Mouse (Mus musculus) frontal cortex, postnatal 36 days (tissue): Measurements from ENCODE around the gene Jarid2.
A peak's percentile ranks its signal among the peaks of the same experiment; 100 is the strongest.
"Not testable (repeated sequence)": the region's sequence is repeated elsewhere in the genome, so short reads cannot be mapped to it uniquely, and the experiment has no call there.

ENCODE experiments used
- DNase-seq, 2 experiments: peaks; one replicate each; pipeline ENCODE4 v3.0.0; 2022; ENCODE audit warnings: low spot score in 2 of 2

Gene Jarid2

DNA sequence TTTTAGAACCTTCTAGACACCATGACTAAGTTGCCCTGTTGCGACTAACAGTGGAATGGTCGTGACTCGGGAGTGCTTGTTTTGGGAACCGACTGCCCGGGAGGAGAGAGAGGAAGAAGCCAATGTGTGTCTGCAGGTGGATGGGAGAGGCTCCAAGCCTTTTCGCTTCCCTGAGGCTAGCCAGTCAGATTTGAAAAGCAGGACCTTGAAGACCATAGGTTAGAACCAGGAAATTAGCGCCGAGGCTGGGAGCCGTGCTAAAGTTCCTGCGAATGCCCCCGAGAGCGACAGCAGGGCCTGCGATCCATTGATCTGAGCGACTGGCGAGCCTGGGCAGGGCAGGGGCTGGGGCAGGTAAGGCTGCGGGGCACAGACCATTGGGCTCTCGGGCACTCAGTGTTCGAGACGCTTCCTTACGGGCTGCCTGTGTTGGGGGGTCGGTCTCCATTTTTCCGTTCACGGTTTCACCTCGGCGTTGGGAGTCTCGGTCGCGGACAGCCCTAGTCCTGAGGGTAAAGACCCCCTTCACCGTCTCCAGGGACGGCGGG, at the start of gene Jarid2:
Jarid2 (plus strand) TSS at position 51 of the 548 bp plus-strand sequence.
- peak in 1 of 2 experiments; percentile 34 for DNase-seq

DNA sequence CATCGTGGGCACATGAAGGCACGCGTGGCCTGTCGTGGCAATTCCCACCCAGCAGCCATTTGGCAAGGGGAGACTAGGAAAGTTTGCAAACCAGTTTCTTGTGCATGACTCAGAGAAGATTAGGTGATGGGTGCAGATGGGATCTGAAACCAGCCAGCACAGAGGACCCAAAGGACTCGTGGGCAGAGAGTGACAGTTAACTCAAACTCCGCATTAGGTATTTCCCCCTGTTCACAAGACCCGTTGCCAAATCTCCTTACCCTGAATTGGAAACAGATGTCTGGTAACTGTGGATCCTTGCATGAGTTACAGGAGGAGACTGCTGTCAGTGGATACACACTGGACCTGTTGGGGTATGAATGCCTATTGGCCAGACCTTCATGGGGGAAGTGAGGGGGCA, 48.2 kb upstream of the Jarid2 start:
- no peak for DNase-seq

DNA sequence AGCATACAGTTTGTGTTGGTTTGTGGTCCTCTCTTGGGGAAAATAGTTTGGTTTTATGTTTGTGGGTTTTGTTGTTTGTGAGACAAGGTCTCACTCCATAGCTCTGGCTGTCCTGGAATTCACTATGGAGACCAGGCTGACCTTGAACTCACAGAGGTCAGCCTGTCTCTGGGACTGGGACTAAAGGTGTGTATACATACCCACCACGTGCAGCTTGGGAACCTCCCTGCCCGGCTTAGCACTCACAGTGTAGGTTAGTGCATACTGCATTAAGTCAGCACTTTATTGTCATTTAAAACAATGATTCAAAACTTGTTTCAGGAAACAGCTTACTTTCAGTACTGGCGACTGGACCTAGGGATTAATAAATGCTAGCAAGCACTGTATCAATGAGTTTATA, 41.1 kb upstream of the Jarid2 start:
- no peak for DNase-seq

DNA sequence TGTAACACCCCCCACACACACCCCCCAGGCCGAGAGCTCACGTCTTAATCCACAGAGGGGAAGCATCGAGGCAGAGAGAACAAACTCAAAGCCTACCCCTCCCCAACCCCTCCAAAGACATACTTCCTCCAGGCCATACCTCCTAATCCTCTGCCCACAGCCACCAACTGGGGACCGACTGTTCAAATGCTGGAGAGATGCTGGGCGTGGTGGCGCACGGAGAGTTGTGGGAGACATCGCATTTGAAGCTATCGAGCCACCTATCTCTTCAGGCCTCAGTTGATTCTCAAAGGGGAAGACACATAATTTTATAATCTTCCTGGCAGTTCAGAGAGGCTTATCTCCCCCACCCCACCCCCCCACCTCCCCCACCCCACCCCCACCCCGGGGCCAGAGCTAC, 31.6 kb upstream of the Jarid2 start:
- DNase-seq = no peak

DNA sequence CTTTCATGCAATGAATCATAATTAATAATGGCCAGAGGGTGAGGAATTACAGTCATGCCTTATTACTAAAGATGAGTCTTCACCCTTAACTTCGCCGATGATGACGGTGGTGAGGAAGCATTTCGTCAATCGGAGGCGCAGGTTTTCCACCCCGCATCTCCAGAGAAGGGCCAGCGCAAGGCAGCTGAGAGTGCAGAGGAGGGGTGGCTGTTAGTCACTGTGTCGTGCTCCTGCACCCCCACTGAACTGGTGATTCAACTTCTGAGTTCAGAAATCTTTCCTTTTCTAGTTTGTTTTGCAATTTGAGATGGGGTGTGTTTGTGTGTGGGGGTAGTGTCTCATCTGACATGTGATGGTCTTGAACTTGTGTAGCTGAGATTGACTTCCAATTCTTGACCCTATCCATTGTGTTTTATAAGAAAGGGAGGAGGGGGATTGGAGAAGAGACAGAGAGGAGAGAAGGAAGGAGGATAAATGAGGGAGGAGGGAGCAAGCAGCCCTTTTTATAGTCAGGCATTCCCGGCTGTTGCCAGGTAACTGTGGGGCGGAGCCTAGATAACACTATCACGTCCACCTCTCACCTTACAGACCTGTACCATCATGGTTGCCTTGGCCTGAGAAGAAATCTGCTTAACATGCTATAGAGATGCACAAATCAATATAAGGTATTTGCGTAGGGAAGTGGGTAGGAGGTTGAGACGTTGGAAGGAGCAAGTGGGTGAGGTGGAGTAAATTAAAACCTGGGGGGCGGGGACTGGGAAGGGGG, 25.1 kb upstream of the Jarid2 start:
- no peak for DNase-seq

DNA sequence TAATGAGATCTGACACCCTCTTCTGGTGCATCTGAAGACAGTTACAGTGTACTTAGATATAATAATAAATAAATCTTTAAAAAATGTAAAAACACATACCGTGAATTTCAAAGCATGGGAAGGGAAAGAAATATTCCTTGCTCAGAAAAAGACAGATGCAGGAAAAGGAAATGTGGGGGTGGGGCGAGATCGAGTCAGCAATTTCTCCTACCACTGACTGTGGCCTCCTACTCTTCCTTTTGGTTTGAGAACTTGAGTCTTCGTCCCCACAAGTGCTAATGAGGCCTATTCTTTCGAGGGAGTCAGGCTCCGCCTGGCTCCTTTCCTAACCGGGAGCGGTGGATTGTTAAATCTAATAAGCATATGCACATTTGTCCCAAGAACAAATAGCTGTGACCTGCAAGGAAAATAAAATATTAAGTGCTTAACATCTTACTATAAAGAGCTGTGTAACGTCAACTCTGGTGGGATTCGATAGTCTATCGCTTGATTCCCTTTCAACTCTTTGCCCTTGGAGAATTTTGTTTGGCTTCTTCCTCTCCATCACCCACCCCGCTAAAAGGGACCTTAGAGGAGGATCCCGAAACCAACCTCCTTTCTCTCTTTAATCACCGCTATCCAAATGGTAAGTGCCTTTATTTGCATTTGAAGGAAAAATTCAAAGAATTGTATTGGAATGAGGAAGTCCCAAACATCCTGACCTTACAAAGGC, 24.1 kb upstream of the Jarid2 start:
- peak; percentile 19 to 29 for DNase-seq

DNA sequence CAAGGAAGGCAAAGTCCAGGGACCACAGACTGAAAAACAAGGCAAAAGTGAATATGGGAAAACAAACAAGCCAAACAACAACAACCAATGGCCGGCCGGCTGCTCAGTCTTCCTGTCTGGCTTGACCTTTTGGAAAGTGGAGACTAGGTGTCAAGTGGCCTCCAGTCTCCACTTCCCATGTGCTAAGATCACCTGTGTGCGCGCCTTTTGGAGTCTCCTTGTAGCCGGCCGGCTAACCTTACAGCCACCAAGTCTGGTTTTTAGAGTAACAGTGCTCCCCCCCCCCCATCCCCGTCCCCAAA, 23.6 kb upstream of the Jarid2 start:
- no peak for DNase-seq

DNA sequence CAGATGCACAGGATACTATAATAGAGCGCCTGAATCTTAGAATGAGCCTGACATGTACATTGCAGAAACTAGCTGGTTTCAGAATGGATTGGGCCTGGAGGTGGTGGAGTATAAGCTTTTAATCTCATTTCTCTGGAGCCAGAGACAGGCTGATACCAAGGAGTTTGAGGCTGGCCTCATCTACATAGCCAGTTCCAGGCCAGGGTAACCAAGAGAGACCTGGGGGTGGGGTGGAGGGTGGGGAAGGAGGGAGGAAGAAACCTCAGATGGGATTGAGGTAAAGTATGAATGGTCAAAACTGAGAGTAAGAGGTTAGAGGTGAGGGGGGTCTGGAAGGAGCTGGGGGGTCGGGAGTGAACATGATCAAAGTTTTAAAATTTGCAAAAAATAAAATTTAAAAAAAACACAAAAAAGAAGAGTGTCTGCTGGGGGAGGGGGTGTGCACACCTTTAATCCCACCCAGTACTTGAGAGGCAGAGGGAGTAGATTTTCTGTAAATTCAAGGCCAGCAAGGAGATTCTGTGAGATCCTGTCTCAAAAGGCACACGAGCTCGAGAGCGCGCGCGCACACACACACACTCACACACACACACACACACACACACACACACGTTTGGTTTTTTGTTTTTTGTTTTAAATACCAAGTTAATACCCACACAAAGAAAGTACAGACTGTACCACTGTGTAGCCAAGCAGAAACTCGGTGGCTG, 22.9 kb upstream of the Jarid2 start:
- DNase-seq = no peak

DNA sequence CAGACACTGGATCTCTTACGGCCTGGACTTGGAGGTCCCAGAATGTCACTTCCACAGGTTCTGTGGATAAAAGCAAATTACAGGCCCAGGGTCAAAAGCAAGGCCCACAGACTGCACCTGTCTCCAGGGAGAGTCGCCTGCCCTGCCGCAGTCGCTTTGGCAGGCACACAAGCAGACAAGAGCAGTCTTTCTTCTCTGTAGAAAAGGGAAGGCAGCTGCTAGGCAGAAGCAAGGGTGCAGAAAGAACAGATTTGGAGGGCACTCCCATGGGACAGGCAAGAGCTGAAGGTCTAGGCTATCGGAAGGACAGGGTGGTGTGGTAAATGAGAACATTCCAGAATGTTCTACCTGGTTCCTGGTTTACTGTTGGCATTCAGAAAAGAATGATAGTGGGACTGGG, 22.1 kb upstream of the Jarid2 start:
- DNase-seq = no peak

DNA sequence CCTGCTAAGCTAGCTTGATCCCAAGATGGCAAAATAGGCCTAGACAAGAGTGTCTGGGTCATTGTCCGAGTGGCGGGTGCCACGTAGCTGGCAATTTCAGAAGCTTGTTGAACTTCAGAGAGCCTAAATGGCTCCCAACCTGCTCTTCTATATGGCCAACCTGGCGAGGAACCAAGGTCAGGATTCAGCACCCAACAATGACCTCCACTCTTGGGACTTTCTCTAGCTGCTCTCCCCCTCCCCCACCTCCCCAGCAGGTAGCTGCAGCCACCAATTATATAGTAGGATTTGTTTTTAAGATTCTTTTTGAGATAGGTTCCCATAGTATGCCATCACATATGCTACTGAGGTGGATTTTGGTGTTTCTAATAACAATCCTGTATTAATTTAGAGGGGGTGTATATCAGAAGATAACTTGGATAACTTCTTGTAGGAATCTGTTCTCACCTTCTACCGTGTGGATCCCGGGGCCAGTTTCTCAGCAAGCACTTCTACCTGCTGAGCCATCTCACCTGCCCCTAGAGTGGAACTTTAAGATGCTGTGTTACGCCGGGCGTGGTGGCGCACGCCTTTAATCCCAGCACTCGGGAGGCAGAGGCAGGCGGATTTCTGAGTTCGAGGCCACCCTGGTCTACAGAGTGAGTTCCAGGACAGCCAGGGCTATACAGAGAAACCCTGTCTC, 20.8 kb upstream of the Jarid2 start:
- no peak for DNase-seq

DNA sequence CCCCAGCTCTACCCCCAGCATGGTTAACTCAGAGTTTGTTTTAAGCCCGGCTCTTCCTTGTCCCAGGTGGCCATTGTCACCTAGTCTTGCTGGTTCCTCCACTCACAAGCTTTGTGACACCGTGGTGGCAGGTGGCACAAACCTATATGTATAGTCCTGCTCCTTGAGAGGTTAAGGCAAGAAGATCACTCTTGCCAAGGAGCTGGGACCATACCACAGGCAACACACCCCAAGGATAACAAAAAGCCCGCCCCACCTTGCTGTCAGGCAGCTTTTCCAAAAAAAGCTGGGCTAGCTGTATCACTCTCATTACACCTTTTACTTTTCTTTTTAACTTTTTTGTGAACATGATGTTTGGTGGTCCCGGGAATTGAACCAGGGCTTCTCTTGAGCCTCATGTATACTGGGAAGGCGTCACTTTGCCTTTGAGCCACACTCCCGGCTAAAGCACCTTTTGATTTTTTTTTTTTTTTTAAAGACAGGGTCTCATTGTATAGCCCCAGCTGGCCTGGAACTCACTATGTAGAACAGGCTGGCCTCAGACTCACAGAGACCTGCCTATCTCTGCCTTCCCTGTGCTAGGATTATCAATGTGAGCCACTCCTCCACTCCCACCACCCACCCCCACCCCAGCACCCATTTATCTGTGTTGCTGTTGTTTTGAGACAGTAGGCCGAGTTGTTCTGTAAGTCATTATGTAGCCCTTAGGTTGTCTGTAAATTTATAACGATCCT, 19.4 kb upstream of the Jarid2 start:
- no peak for DNase-seq

DNA sequence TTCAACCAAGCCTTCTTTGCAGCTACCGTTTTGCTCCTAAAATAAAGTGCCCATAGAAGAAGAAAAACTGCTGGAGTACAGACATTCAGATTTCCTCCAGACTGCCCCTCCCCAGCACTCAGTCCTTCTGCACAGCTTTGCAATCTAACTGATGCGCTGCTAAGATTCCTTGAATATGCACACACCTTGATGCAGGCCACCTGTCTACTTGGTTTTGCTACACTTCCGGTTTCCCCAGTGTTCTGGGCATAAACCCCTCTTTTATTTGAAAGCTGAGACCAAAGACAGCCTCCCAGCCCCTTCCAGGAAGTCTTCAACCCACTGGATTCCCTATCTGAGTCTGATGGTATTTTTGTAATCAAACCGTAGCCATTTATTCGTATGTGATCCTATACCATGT, 18.2 kb upstream of the Jarid2 start:
- DNase-seq = no peak

DNA sequence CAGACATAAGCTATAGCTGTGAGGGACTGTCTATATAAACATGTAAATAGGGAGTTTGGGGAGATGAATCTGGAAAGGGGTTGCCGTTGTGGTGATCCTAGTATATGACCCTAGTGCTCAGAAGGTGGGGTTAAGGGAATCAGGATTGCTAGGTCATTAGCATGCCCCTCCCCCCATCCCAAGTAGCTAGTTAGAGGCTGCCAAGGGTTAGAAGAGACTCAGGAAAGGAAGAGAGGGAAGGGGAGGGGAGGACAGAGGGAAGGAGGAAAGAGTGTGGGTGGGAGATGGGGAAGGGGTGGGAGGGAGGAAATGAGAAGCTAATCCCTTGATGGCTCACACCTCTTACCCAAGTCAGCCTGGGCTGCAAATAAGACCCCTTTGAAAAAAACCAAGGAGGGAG, 17.4 kb upstream of the Jarid2 start:
- DNase-seq = no peak

DNA sequence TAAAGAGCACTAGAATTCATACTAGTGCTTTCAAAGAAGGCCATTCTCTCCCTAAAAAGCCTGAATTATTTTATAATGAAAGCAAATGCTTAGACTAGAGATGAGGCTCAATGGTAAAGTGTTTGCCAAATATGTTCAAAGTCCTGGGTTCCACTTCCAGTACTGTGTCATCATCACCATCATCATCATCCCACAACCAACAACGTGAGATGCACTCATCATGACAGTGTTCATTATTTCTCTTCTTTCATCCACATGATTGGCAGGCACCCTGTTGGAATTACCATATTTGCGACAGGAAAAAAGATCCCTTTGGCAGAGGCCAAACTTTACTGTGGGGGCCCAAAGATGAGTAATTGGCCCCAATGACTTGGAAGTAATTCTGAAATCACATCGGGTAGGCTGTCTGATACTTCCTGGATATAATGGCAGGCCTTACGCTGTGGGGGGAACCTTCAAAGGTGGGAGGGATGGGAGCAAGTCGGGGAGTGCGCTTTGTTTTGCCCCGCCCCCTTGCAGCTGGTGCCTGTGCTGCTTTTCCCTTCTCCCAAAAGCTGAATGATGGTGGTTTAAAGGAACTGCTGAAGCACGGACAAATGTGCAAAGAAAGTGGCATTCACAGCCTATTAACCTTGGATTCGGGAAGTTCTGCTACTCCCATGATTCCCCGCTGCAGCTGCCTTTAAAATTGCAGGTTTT, 13.9 kb upstream of the Jarid2 start:
- DNase-seq = no peak

DNA sequence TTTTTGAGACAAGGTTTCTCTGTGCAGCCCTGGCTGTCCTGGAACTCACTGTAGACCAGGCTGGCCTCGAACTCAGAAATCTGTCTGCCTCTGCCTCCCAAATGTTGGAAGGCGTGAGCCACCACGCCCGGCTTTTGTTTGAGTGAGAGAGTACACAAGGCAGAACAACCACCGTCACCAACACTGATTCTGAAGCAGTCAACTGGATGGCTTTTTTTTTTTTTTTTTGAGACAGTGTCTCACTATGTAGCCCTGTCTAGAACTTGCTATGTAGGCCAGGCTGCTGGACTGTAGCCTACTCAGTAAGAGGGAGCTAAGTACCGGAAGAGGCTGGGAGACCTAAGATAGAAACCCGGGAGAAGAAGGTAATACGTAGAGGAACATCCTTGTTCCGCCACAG, 11.4 kb upstream of the Jarid2 start:
- DNase-seq = no peak

DNA sequence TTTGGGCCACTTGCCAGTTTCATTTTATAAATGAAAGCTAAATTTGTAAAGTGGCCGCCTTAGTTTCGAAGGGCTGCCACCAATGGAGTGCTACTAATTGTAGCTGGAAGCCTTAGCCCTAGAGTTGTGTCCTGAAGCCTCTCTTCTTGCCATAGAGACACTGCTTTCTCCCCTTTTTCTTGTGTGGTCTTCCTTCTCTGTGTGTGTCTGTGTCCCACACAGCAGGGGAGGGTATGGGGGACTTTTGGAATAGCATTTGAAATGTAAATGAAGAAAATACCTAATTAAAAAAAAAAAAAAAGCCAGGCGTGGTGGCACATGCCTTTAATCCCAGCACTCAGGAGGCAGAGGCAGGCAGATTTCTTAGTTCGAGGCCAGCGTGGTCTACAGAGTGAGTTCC, 10.8 kb upstream of the Jarid2 start:
- not testable (repeated sequence) for DNase-seq

DNA sequence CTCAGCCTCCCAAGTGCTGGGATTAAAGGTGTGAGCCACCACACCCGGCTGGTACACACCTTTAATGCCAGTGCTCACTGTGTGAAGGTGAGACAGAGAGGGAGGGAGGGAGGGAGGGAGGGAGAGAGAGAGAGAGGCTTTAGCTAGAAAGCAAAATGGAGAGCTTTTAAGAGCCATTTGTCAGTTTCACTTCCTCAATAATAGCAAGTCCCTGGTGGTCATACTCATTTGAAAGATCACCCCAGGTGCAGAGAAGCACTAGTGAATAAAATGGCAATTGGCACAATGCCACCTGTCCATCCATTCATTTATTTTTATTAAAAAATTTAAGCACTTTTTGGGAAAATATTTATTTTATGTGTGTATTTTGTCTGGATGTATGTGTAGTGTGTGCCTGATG, 9.2 kb upstream of the Jarid2 start:
- no peak for DNase-seq

DNA sequence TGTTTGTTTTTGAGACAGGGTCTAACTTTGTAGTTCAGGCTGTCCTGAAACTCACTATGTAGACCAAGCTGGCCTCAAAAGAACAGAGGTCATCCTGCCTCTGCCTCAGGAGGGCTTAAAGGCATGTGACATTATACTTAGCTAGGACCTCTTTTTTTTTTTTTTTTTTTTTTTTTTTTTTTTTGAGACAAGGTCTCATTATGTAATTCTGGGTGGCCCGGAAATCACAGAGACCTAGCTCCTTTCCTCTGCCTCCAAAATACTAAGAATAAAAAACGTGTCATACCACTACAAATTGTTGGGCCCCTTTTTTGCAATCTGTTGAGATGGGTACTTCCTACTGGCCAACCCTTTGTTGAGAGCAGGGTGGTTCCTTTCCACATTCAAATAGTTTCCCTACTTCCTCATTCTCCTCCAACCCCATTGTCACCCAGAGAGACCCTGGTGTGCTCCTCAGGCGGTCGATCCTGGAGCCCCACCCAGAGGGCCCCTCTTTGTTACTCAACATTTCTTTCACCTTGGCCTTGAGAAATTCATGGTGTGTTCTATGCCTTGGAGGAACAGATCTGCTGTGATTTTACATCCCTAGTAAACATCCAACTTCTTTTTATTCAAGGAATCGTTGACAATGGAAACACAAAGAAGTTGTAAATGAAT, 7.3 kb upstream of the Jarid2 start:
- no peak for DNase-seq

DNA sequence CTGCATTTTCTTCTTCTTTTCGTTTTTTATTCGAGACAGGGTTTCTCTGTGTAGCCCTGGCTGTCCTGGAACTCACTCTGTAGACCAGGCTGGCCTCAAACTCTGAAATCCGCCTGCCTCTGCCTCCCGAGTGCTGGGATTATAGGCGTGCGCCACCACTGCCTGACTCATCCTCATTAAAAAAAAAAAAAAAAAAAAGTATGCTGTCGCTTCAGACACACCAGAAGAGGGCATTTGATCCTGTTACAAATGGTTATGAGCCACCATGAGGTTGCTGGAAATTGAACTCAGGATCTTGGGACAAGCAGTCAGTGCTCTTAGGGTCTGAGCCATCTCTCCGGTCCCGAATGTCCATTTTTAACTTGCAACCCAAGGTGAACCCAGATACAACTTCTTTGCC, 5.8 kb upstream of the Jarid2 start:
- not testable (repeated sequence) for DNase-seq

DNA sequence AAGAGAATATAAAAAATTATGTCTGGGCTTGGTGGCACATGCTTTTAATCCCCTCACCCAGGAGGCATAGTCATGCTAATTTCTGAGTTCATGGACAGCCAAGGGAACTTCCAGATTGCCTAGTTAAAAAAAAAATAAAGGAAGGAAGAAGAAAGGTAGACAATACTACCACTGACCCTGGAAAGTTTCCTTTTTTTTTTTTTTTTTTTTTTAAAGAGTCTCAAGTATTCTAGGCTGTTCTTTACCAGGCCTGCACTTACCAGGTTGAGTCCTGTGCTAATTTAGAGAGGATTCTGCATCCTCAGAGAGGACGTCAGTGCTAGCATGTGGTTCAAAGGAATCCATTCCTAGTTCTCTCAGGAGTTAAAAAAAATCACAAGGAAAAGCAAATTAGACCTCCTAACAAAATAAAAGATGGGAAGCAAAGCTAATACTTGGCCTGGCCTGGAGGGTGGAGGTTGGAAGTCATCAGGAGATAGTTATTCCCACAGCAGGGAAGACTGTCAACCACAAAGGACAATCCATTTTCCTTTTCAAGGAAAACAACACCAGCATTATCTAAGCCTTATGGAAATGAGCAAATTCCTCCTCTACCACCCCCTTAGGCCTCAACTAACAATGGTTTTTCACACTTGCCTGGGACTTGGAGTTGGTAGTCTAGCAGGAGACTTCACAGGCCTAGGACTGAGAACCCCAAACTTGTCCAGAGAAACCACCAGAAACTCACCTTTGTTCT, 961 bp upstream of the Jarid2 start:
- no peak for DNase-seq
